Mouse (Mus musculus) G1E (cell line): ENCODE data around the gene Adgra3.

ENCODE experiments used
- CTCF ChIP-seq: IDR thresholded peaks from 2 replicates; pipeline ENCODE4 v1.5.1; 2012; ENCODE audit warnings: low read depth, low read length, inconsistent platforms, mixed read lengths
- GATA1 ChIP-seq: IDR thresholded peaks from 2 replicates; pipeline ENCODE4 v1.6.1; 2012; ENCODE audit warnings: borderline replicate concordance, low read length, inconsistent platforms, mixed read lengths
- GATA2 ChIP-seq: IDR thresholded peaks from 2 replicates; pipeline ENCODE4 v1.6.1; 2012; ENCODE audit warnings: low read depth, low read length, inconsistent platforms, borderline replicate concordance

DNA sequence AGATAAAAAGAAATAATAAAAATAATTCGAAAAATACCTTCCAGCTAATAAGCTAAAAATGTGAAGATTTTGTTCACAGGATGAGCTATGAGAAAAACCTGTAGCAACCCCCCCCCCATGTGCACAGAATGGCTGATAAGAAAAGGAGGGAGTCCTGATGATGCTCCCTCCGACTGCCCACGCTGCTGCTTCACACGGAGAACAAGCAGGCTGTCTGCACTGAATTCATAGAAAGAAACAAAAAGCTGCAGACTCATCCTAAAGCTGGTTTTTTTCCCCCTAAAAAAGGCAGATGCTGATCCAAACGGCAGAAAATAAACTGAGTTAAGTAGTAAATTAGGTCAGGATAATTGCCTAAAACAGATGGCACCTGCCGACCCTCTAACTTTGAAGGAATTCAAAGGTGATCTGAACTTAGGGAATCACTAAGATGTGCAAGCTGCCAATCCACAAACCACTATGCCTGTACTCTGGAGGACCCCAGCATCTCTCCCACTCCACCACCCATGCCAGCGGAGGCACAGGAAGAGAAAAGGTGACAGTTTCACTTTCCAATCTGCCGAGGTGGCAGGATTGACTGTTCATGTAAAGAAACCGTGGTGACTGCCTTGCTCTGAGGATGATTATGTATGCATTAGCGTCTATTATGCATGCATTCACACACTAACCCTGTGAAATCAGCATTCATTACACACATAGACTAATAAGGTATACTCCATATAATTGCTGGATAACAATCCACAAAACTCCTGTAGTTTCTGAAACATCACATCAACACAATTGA, 70.6 kb downstream of the Adgra3 start:
- TF ChIP-seq CTCF (no peak), GATA1 (no peak), GATA2 (no peak)
